Mouse (Mus musculus): ENCODE measurements around the gene Fgfr2. TPM values are rescaled to one million over a fixed set of nuclear protein-coding genes. Genes with fewer than 3 reads are reported as not detected.
A peak's percentile ranks its signal among the peaks of the same experiment; 100 is the strongest.

Gene Fgfr2
- total RNA-seq, 1 experiment = 37.5 TPM

DNA sequence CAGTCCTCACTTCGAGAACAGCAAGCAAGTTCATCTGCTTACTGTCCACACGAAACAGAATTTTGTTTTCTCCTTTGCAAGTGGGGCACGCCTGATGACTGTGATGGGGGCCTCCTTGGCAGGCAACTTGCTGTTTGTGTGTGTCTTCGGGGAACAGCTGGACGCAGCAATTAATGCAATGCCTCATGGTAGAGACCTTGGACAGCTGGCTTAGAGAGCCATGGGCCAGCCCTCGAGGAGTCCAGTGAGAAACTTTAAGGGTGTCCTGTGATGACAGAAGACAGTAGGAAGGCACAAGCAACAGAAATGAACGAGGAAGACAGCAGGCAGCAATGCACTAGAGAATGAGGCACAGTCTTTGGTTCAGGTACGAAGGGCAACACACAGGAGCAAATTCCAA, 852.8 kb downstream of the Fgfr2 start:
- no peak for TF ChIP-seq ZC3H11A (IDR thresholded peaks at IDR 0.05; ENCODE audit: borderline replicate concordance, low read depth, low read length)
- TF ChIP-seq HCFC1 (IDR thresholded peaks at IDR 0.05; ENCODE audit: borderline replicate concordance, insufficient read depth, low read length) = no peak
- no peak for TF ChIP-seq ZNF384 (IDR thresholded peaks at IDR 0.05; ENCODE audit: low read depth, low read length)
- no peak for TF ChIP-seq MAFK (IDR thresholded peaks at IDR 0.05; ENCODE audit: insufficient read depth, low read depth, low read length)
- no peak for TF ChIP-seq CHD2 (IDR thresholded peaks at IDR 0.05; ENCODE audit: low read depth, low read length)
- no peak for DNase-seq (ENCODE audit: low read depth, low spot score)
- Histone ChIP-seq H3K9me3 (ENCODE audit: control insufficient read depth, insufficient read depth, low read depth, low read length) (no peaks in the 10 kb centered on the region), H3K9ac (ENCODE audit: insufficient read depth, low read depth, low read length, poor library complexity, severe bottlenecking) (no peak overlapping the region), H3K27ac (ENCODE audit: insufficient read depth, low read depth, low read length, poor library complexity, severe bottlenecking) (no peak overlapping the region), H3K4me1 (ENCODE audit: control insufficient read depth in 2 of 2, insufficient read depth in 2 of 2, low read length in 2 of 2, poor library complexity in 1 of 2) (no peaks in the 10 kb centered on the region), H3K4me3 (ENCODE audit: insufficient read depth in 1 of 2, low read depth in 1 of 2, low read length in 2 of 2, poor library complexity in 1 of 2, severe bottlenecking in 1 of 2) (no peak overlapping the region), H3K36me3 (ENCODE audit: control insufficient read depth, insufficient read depth, low read length, poor library complexity, severe bottlenecking) (no peaks in the 10 kb centered on the region; the same call in 1 of the 2 replicates)
- in situ Hi-C loops (cut with MboI; ENCODE audit: low sequenced_read_pairs in 2 of 2, unreplicated experiment in 2 of 2) = no loop called here

- TF ChIP-seq MAFK (IDR thresholded peaks at IDR 0.05; ENCODE audit: insufficient read depth, low read depth, low read length) (no peak), ZC3H11A (IDR thresholded peaks at IDR 0.05; ENCODE audit: borderline replicate concordance, low read depth, low read length) (no peak), CHD2 (IDR thresholded peaks at IDR 0.05; ENCODE audit: low read depth, low read length) (no peak), ZNF384 (IDR thresholded peaks at IDR 0.05; ENCODE audit: low read depth, low read length) (no peak), HCFC1 (IDR thresholded peaks at IDR 0.05; ENCODE audit: borderline replicate concordance, insufficient read depth, low read length) (no peak)
- in situ Hi-C loops (cut with MboI; ENCODE audit: low sequenced_read_pairs in 2 of 2, unreplicated experiment in 2 of 2) = no loop called here
- Histone ChIP-seq H3K36me3 (ENCODE audit: control insufficient read depth, insufficient read depth, low read length, poor library complexity, severe bottlenecking) (no peaks in the 10 kb centered on the region; the same call in 1 of the 2 replicates), H3K9ac (ENCODE audit: insufficient read depth, low read depth, low read length, poor library complexity, severe bottlenecking) (no peak overlapping the region), H3K4me1 (ENCODE audit: control insufficient read depth in 2 of 2, insufficient read depth in 2 of 2, low read length in 2 of 2, poor library complexity in 1 of 2) (peaks cover 2 to 5% of the 10 kb centered on the region in 2 experiments; a peak in 3 of 4 replicates), H3K27ac (ENCODE audit: insufficient read depth, low read depth, low read length, poor library complexity, severe bottlenecking) (no peak overlapping the region), H3K9me3 (ENCODE audit: control insufficient read depth, insufficient read depth, low read depth, low read length) (no peaks in the 10 kb centered on the region), H3K4me3 (ENCODE audit: insufficient read depth in 1 of 2, low read depth in 1 of 2, low read length in 2 of 2, poor library complexity in 1 of 2, severe bottlenecking in 1 of 2) (no peak overlapping the region)
- no peak for DNase-seq (ENCODE audit: low read depth, low spot score)
Observed at GRCm38 (mm10) chr7:132269661-132270060, 853.5 kb downstream of the Fgfr2 start.

DNA sequence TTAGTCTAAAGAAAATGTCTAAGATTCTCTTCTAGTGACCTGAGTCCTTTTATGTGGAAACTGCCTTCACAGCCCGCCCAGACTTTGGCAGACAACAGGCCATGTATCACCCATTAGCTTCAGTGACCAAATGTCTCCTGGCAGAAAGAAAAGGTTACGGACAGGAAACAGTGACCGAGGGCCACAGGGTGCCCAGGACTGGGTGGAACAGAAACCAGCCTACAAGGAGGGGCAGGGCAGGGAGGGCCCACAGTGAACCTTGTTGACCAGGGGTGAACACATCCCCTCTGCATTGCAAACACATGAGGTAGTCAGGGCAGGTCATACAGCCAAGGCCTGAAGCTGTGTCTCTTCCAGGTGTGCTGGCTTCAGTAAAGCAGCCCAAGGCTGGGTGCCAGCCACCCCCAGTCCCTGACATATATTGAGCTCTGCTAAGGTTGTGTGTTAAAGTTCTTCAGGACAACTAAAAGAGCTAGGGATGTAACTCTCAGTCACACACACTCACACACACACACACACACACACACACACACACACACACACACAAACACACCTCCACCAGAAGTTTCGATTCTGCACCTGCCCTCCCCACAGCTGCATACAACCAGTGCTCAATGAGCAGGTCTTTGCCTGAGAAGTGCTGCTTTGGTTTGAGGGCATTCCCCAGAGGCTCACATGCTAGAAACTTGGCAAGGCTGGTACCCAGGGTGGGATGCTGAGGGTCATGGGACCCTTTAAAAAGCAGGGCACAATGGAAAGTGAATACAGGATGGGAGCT, 855.2 kb downstream of the Fgfr2 start:
- no peak for DNase-seq (ENCODE audit: low read depth, low spot score)
- no peaks in the 10 kb centered on the region for H3K9me3 ChIP-seq (ENCODE audit: control insufficient read depth, insufficient read depth, low read depth, low read length)
- H3K27ac ChIP-seq (ENCODE audit: insufficient read depth, low read depth, low read length, poor library complexity, severe bottlenecking) = no peak overlapping the region
- no peak overlapping the region for H3K9ac ChIP-seq (ENCODE audit: insufficient read depth, low read depth, low read length, poor library complexity, severe bottlenecking)
- H3K36me3 ChIP-seq (ENCODE audit: control insufficient read depth, insufficient read depth, low read length, poor library complexity, severe bottlenecking) = no peaks in the 10 kb centered on the region; the same call in 1 of the 2 replicates
- in situ Hi-C loops (cut with MboI; ENCODE audit: low sequenced_read_pairs in 2 of 2, unreplicated experiment in 2 of 2) = no loop called here
- no peak overlapping the region for H3K4me3 ChIP-seq (ENCODE audit: insufficient read depth in 1 of 2, low read depth in 1 of 2, low read length in 2 of 2, poor library complexity in 1 of 2, severe bottlenecking in 1 of 2)
- no peak for TF ChIP-seq CHD2 (IDR thresholded peaks at IDR 0.05; ENCODE audit: low read depth, low read length)
- TF ChIP-seq MAFK (IDR thresholded peaks at IDR 0.05; ENCODE audit: insufficient read depth, low read depth, low read length) = no peak
- no peak for TF ChIP-seq ZC3H11A (IDR thresholded peaks at IDR 0.05; ENCODE audit: borderline replicate concordance, low read depth, low read length)
- TF ChIP-seq HCFC1 (IDR thresholded peaks at IDR 0.05; ENCODE audit: borderline replicate concordance, insufficient read depth, low read length) = no peak
- peaks cover 7 to 10% of the 10 kb centered on the region in 2 experiments; a peak in 3 of 4 replicates for H3K4me1 ChIP-seq (ENCODE audit: control insufficient read depth in 2 of 2, insufficient read depth in 2 of 2, low read length in 2 of 2, poor library complexity in 1 of 2)

GRCm38 (mm10) chr7:132264763-132265162, 858.4 kb downstream of the Fgfr2 start:
- no peak overlapping the region for H3K27ac ChIP-seq (ENCODE audit: insufficient read depth, low read depth, low read length, poor library complexity, severe bottlenecking)
- peaks cover 10% of the 10 kb centered on the region in 2 experiments; a peak in 3 of 4 replicates for H3K4me1 ChIP-seq (ENCODE audit: control insufficient read depth in 2 of 2, insufficient read depth in 2 of 2, low read length in 2 of 2, poor library complexity in 1 of 2)
- H3K9ac ChIP-seq (ENCODE audit: insufficient read depth, low read depth, low read length, poor library complexity, severe bottlenecking) = no peak overlapping the region
- no peak for DNase-seq (ENCODE audit: low read depth, low spot score)
- H3K9me3 ChIP-seq (ENCODE audit: control insufficient read depth, insufficient read depth, low read depth, low read length) = no peaks in the 10 kb centered on the region
- in situ Hi-C loops (cut with MboI; ENCODE audit: low sequenced_read_pairs in 2 of 2, unreplicated experiment in 2 of 2) = no loop called here
- TF ChIP-seq HCFC1 (IDR thresholded peaks at IDR 0.05; ENCODE audit: borderline replicate concordance, insufficient read depth, low read length) (no peak), MAFK (IDR thresholded peaks at IDR 0.05; ENCODE audit: insufficient read depth, low read depth, low read length) (peak; percentile 58; the same call in 1 of the 2 replicates)
- H3K4me3 ChIP-seq (ENCODE audit: insufficient read depth in 1 of 2, low read depth in 1 of 2, low read length in 2 of 2, poor library complexity in 1 of 2, severe bottlenecking in 1 of 2) = no peak overlapping the region
- H3K36me3 ChIP-seq (ENCODE audit: control insufficient read depth, insufficient read depth, low read length, poor library complexity, severe bottlenecking) = no peaks in the 10 kb centered on the region; the same call in 1 of the 2 replicates
